8 mouse cellular contexts compared by ENCODE assay signal in genomic region chr16:35982902-35983516, GRCm38 (mm10). TPM values are rescaled to one million over a fixed set of nuclear protein-coding genes. Genes with fewer than 3 reads are reported as not detected.
DNase-seq lines count a peak whose midpoint lies in the region; ATAC-seq and TF ChIP-seq lines count a peak whose summit lies in the region.

No protein-coding gene starts in this region.

- H3K27ac ChIP-seq in forebrain, embryonic 10.5 days, result peak overlapping the region; percentile 98
- peak overlapping the region; percentile 100 for H3K27ac ChIP-seq in heart, embryonic 15.5 days
- peak overlapping the region; percentile 93 for H3K27ac ChIP-seq in liver, embryonic 14.5 days
- peak overlapping the region; percentile 95 for H3K27ac ChIP-seq in neural tube, embryonic 11.5 days (ENCODE audit: low read depth, low read length)
- peak overlapping the region; percentile 100 for H3K27ac ChIP-seq in stomach, postnatal 0 days (replicated peaks)

- peaks cover 16% of the 10 kb centered on the region for H3K4me1 ChIP-seq in forebrain, embryonic 10.5 days
- H3K4me1 ChIP-seq in heart, embryonic 15.5 days (replicated peaks), result peaks cover 12% of the 10 kb centered on the region
- H3K4me1 ChIP-seq in liver, embryonic 14.5 days (replicated peaks; ENCODE audit: control insufficient read depth in 2 of 2, insufficient read depth in 2 of 2, low read length in 1 of 2), result peaks cover 4 to 20% of the 10 kb centered on the region in 2 experiments
- H3K4me1 ChIP-seq in neural tube, embryonic 11.5 days (ENCODE audit: control insufficient read depth, insufficient read depth, low read length), result no peaks in the 10 kb centered on the region
- H3K4me1 ChIP-seq in stomach, postnatal 0 days (replicated peaks; ENCODE audit: control insufficient read depth, insufficient read depth), result no peaks in the 10 kb centered on the region

- WGBS in forebrain, embryonic 10.5 days, result under 1% methylated on average over 53 of the region's 54 CpGs
- WGBS in heart, embryonic 15.5 days, result under 1% methylated on average over 54 of the region's 54 CpGs
- WGBS in liver, embryonic 14.5 days (ENCODE audit: insufficient replicate concordance), result under 1% methylated on average over 54 of the region's 54 CpGs
- under 1% methylated on average over 44 of the region's 54 CpGs for WGBS in neural tube, embryonic 11.5 days
- WGBS in stomach, postnatal 0 days, result under 1% methylated on average over 43 of the region's 54 CpGs

- peak overlapping the region; percentile 83 for H3K4me2 ChIP-seq in heart, embryonic 15.5 days
- peak overlapping the region; percentile 83 for H3K4me2 ChIP-seq in liver, embryonic 14.5 days (ENCODE audit: low read depth)
- H3K4me2 ChIP-seq in neural tube, embryonic 11.5 days (ENCODE audit: low read depth), result peak overlapping the region; percentile 47
- peak overlapping the region; percentile 69 for H3K4me2 ChIP-seq in stomach, postnatal 0 days (replicated peaks; ENCODE audit: low read depth)

- 0 out of 2 replicates have a peak, but pooled peaks cover 5% of the 10 kb centered on the region for H3K27me3 ChIP-seq in forebrain, embryonic 10.5 days (ENCODE audit: poor library complexity, severe bottlenecking)
- H3K27me3 ChIP-seq in heart, embryonic 15.5 days, result no peaks in the 10 kb centered on the region
- no peaks in the 10 kb centered on the region for H3K27me3 ChIP-seq in liver, embryonic 14.5 days (ENCODE audit: control insufficient read depth, insufficient read depth, low read length)
- H3K27me3 ChIP-seq in neural tube, embryonic 11.5 days (ENCODE audit: control insufficient read depth, insufficient read depth, low read length), result no peaks in the 10 kb centered on the region
- 0 out of 2 replicates have a peak, but pooled peaks cover 5% of the 10 kb centered on the region for H3K27me3 ChIP-seq in stomach, postnatal 0 days (ENCODE audit: control insufficient read depth, insufficient read depth, low read length)

- peak overlapping the region; percentile 92 for H3K4me3 ChIP-seq in forebrain, embryonic 10.5 days
- peak overlapping the region; percentile 95 for H3K4me3 ChIP-seq in heart, embryonic 15.5 days
- H3K4me3 ChIP-seq in liver, embryonic 14.5 days (ENCODE audit: insufficient read depth in 1 of 2, low read depth in 2 of 2, low read length in 2 of 2), result peak overlapping the region; percentile 81 to 87
- peak overlapping the region; percentile 61 for H3K4me3 ChIP-seq in neural tube, embryonic 11.5 days (ENCODE audit: low read depth, low read length)
- peak overlapping the region; percentile 98 for H3K4me3 ChIP-seq in stomach, postnatal 0 days (ENCODE audit: low read depth, low read length)

- H3K9me3 ChIP-seq in forebrain, embryonic 10.5 days, result peaks cover 3% of the 10 kb centered on the region
- no peaks in the 10 kb centered on the region for H3K9me3 ChIP-seq in heart, embryonic 15.5 days (replicated peaks)
- H3K9me3 ChIP-seq in liver, embryonic 14.5 days (ENCODE audit: control insufficient read depth, low read length), result no peaks in the 10 kb centered on the region
- no peaks in the 10 kb centered on the region for H3K9me3 ChIP-seq in neural tube, embryonic 11.5 days (ENCODE audit: control insufficient read depth, low read length)
- H3K9me3 ChIP-seq in stomach, postnatal 0 days (ENCODE audit: control insufficient read depth, low read length), result no peaks in the 10 kb centered on the region

- no peak for TF ChIP-seq EP300 in liver, embryonic 14.5 days (IDR thresholded peaks at IDR 0.05; ENCODE audit: low read depth)
- no peak for TF ChIP-seq EP300 in stomach, postnatal 0 days (optimal IDR thresholded peaks at IDR 0.05)

- H3K9ac ChIP-seq in heart, embryonic 15.5 days, result peak overlapping the region; percentile 97
- peak overlapping the region; percentile 90 for H3K9ac ChIP-seq in liver, embryonic 14.5 days (replicated peaks)
- peak overlapping the region; percentile 73 for H3K9ac ChIP-seq in neural tube, embryonic 11.5 days (ENCODE audit: low read length)
- peak overlapping the region; percentile 93 for H3K9ac ChIP-seq in stomach, postnatal 0 days (ENCODE audit: low read length)

- peak; percentile 89 for DNase-seq in c-Kit-negative CD71-positive TER-119-positive erythroid progenitor cells, embryonic 14.5 days (ENCODE audit: low read depth, low spot score)
- peak; percentile 86 for DNase-seq in forebrain, embryonic 10.5 days (ENCODE audit: extremely low spot score, low spot score)
- DNase-seq in kidney, postnatal 25 days, result peak; percentile 86 to 94
- peak; percentile 83 to 88 (median 87) for DNase-seq in liver, embryonic 14.5 days (ENCODE audit: low read depth in 3 of 3, low spot score in 3 of 3)
- peak; percentile 98 for DNase-seq in neural tube, embryonic 11.5 days (ENCODE audit: low spot score)
- peak; percentile 94 for DNase-seq in stomach, postnatal 0 days (ENCODE audit: low spot score)

- TF ChIP-seq CTCF in liver, embryonic 14.5 days (IDR thresholded peaks at IDR 0.05; ENCODE audit: low read depth), result no peak
- TF ChIP-seq CTCF in stomach, postnatal 0 days (IDR thresholded peaks at IDR 0.05; ENCODE audit: low read depth), result no peak

- ATAC-seq in CD4-positive, CD25-positive, alpha-beta regulatory T cell, adult 4 months, result peak; percentile 81
- ATAC-seq in heart, embryonic 15.5 days (replicated peaks; ENCODE audit: insufficient number of reproducible peaks, insufficient read depth, low FRiP score, low read depth), result peak; percentile 89
- peak; percentile 85 for ATAC-seq in liver, embryonic 14.5 days (ENCODE audit: insufficient read depth)
- peak; percentile 92 for ATAC-seq in neural tube, embryonic 11.5 days (ENCODE audit: insufficient read depth, low FRiP score, low TSS enrichment)
- ATAC-seq in stomach, postnatal 0 days (ENCODE audit: low FRiP score, low TSS enrichment), result peak; percentile 94

- no peaks in the 10 kb centered on the region for H3K36me3 ChIP-seq in forebrain, embryonic 10.5 days (replicated peaks)
- H3K36me3 ChIP-seq in heart, embryonic 15.5 days, result no peaks in the 10 kb centered on the region
- no peaks in the 10 kb centered on the region for H3K36me3 ChIP-seq in liver, embryonic 14.5 days (replicated peaks; ENCODE audit: control insufficient read depth, insufficient read depth, low read depth)
- no peaks in the 10 kb centered on the region for H3K36me3 ChIP-seq in neural tube, embryonic 11.5 days (ENCODE audit: control insufficient read depth, insufficient read depth, low read length)
- H3K36me3 ChIP-seq in stomach, postnatal 0 days (ENCODE audit: control insufficient read depth, insufficient read depth, low read length), result no peaks in the 10 kb centered on the region

RNA-seq across cellular contexts. Expression of gene Kpna1, which starts 4.5 kb away (rescaled TPM):
- polyA plus RNA-seq in CD4-positive, CD25-positive, alpha-beta regulatory T cell, adult 4 months (2017; shearing (Covaris generic)), result 10 to 100 TPM; 42.1 to 46.4 TPM
- polyA plus RNA-seq in forebrain, embryonic 10.5 days (2016; fragmentation: Nextera tagmentation; extraction: Ambion mirVana), result 79.0 and 84.2 TPM in 2 replicates
- 38.0 and 39.1 TPM in 2 replicates for polyA plus RNA-seq in heart, embryonic 15.5 days (2015; fragmentation: Nextera tagmentation; extraction: Ambion mirVana)
- 7.7 and 10.9 TPM in 2 replicates for polyA plus RNA-seq in liver, embryonic 14.5 days (2012; rRNA removed)
- polyA plus RNA-seq in liver, embryonic 14.5 days (2014; fragmentation: Nextera tagmentation; extraction: Ambion mirVana), result 35.0 and 36.1 TPM in 2 replicates
- polyA plus RNA-seq in neural tube, embryonic 11.5 days (2014; fragmentation: Nextera tagmentation; extraction: Ambion mirVana), result 89.7 and 92.5 TPM in 2 replicates
- 19.5 and 20.3 TPM in 2 replicates for polyA plus RNA-seq in stomach, postnatal 0 days (2015; fragmentation: Nextera tagmentation; extraction: Ambion mirVana)

RNA-seq across cellular contexts. Expression of gene Dtx3l, which starts 44.1 kb away (rescaled TPM):
- 10 to 100 TPM; 60.4 to 61.4 TPM for polyA plus RNA-seq in CD4-positive, CD25-positive, alpha-beta regulatory T cell, adult 4 months (2017; shearing (Covaris generic))
- polyA plus RNA-seq in forebrain, embryonic 10.5 days (2016; fragmentation: Nextera tagmentation; extraction: Ambion mirVana), result 4.6 and 5.1 TPM in 2 replicates
- polyA plus RNA-seq in heart, embryonic 15.5 days (2015; fragmentation: Nextera tagmentation; extraction: Ambion mirVana), result 5.5 and 8.0 TPM in 2 replicates
- polyA plus RNA-seq in liver, embryonic 14.5 days (2012; rRNA removed), result 1.5 and 1.9 TPM in 2 replicates
- polyA plus RNA-seq in liver, embryonic 14.5 days (2014; fragmentation: Nextera tagmentation; extraction: Ambion mirVana), result 3.2 and 3.5 TPM in 2 replicates
- polyA plus RNA-seq in neural tube, embryonic 11.5 days (2014; fragmentation: Nextera tagmentation; extraction: Ambion mirVana), result 1.9 and 3.2 TPM in 2 replicates
- 4.4 and 4.9 TPM in 2 replicates for polyA plus RNA-seq in stomach, postnatal 0 days (2015; fragmentation: Nextera tagmentation; extraction: Ambion mirVana)

RNA-seq across cellular contexts. Expression of gene Parp9, which starts 44.7 kb away (rescaled TPM):
- 10 to 100 TPM; 73.8 to 98.6 TPM for polyA plus RNA-seq in CD4-positive, CD25-positive, alpha-beta regulatory T cell, adult 4 months (2017; shearing (Covaris generic))
- 3.3 and 3.7 TPM in 2 replicates for polyA plus RNA-seq in forebrain, embryonic 10.5 days (2016; fragmentation: Nextera tagmentation; extraction: Ambion mirVana)
- polyA plus RNA-seq in heart, embryonic 15.5 days (2015; fragmentation: Nextera tagmentation; extraction: Ambion mirVana), result 8.4 and 11.1 TPM in 2 replicates
- polyA plus RNA-seq in liver, embryonic 14.5 days (2012; rRNA removed), result 2.8 and 4.3 TPM in 2 replicates
- polyA plus RNA-seq in liver, embryonic 14.5 days (2014; fragmentation: Nextera tagmentation; extraction: Ambion mirVana), result 6.9 and 7.6 TPM in 2 replicates
- 3.1 and 3.4 TPM in 2 replicates for polyA plus RNA-seq in neural tube, embryonic 11.5 days (2014; fragmentation: Nextera tagmentation; extraction: Ambion mirVana)
- polyA plus RNA-seq in stomach, postnatal 0 days (2015; fragmentation: Nextera tagmentation; extraction: Ambion mirVana), result 9.5 and 9.8 TPM in 2 replicates

RNA-seq across cellular contexts. Expression of gene Wdr5b, which starts 58.0 kb away (rescaled TPM):
- 1 to 10 TPM; 4.4 to 8.5 TPM for polyA plus RNA-seq in CD4-positive, CD25-positive, alpha-beta regulatory T cell, adult 4 months (2017; shearing (Covaris generic))
- 7.1 and 7.9 TPM in 2 replicates for polyA plus RNA-seq in forebrain, embryonic 10.5 days (2016; fragmentation: Nextera tagmentation; extraction: Ambion mirVana)
- 6.0 and 6.8 TPM in 2 replicates for polyA plus RNA-seq in heart, embryonic 15.5 days (2015; fragmentation: Nextera tagmentation; extraction: Ambion mirVana)
- 1.6 and 2.3 TPM in 2 replicates for polyA plus RNA-seq in liver, embryonic 14.5 days (2012; rRNA removed)
- polyA plus RNA-seq in liver, embryonic 14.5 days (2014; fragmentation: Nextera tagmentation; extraction: Ambion mirVana), result 2.8 and 2.9 TPM in 2 replicates
- 10.3 and 11.7 TPM in 2 replicates for polyA plus RNA-seq in neural tube, embryonic 11.5 days (2014; fragmentation: Nextera tagmentation; extraction: Ambion mirVana)
- 5.1 TPM in 2 replicates for polyA plus RNA-seq in stomach, postnatal 0 days (2015; fragmentation: Nextera tagmentation; extraction: Ambion mirVana)

Comparison
In these comparisons a context has a peak if more than half of its experiments do, and no peak if none do; other contexts are left out.
1. Peak in every context shown above with its lines: DNase-seq, ATAC-seq, H3K4me3 ChIP-seq and H3K27ac ChIP-seq.